Mouse (Mus musculus) heart, postnatal 0 days (tissue): Measurements from ENCODE around the gene Lama2.

Experiments
- CTCF ChIP-seq: IDR thresholded peaks from 2 replicates; pipeline ENCODE4 v1.5.1; 2016; ENCODE audit warnings: antibody characterized with exemption, control low read depth, low read depth
- EP300 ChIP-seq: IDR thresholded peaks from 2 replicates; pipeline ENCODE4 v1.6.1; 2016; ENCODE audit warnings: antibody characterized with exemption, low read depth

- TF ChIP-seq CTCF, result no peak
- TF ChIP-seq EP300, result no peak
Observed at GRCm38 (mm10) chr10:27022707-27023106, 596.9 kb downstream of the Lama2 start.
